Mouse (Mus musculus) cortical plate, adult 2 months (tissue): ENCODE results near the gene Tepsin.

Experiments
- CTCF ChIP-seq: fragments of 200-500 bp; IDR thresholded peaks from 2 replicates; pipeline ENCODE4 v1.5.1; 2011; ENCODE audit warnings: mild to moderate bottlenecking, control low read depth, low read length; ENCODE audit not compliant: insufficient read depth; ENCODE audit errors: extremely low read depth
- POLR2A ChIP-seq: fragments of 200-500 bp; IDR thresholded peaks from 2 replicates; pipeline ENCODE4 v1.6.1; 2011; ENCODE audit warnings: mild to moderate bottlenecking, low read length, control low read depth; ENCODE audit not compliant: insufficient read depth; ENCODE audit errors: extremely low read depth

DNA sequence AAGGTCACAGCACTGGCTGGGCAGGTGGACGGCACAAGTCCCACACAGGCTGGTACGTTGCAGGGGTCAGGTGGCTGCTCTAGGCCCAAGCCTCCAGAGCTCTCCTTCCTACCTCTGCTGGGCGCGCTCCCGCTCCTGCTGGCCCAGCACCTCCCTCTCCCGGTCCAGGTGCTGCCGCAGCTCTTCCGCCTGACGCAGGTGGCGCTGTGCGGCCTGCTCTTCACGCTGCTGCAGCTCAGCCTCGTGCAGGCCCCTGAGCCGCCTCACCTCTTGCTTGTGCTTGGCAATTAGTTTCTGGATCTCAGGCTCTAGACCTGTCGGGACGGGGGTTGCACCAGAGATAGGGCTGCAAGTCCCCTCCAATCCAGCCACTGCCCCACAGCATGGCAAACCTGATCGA, 30.7 kb downstream of the Tepsin start:
- TF ChIP-seq CTCF: no peak
- TF ChIP-seq POLR2A: no peak
